Mouse (Mus musculus) intestine, postnatal 0 days (tissue): ENCODE results near the gene Tmprss4. TPM values are rescaled to one million over a fixed set of nuclear protein-coding genes. Genes with fewer than 3 reads are reported as not detected.

ENCODE experiments used
- ATAC-seq: fragments of 200-750 bp; cut with Nextera tagmentation; 2 replicates; pipeline ENCODE4 v1.8.0; 2017; ENCODE audit warnings: mild to moderate bottlenecking, moderate TSS enrichment, moderate library complexity
- H3K27ac ChIP-seq: fragments of 300-500 bp; sonication (generic); 2 replicates; pipeline ENCODE4 v1.5.1; 2014; ENCODE audit warnings: mild to moderate bottlenecking, low read depth, low read length, moderate library complexity
- H3K27me3 ChIP-seq: fragments of 300-500 bp; sonication (generic); replicated peaks from 2 replicates; pipeline ENCODE4 v1.6.1; 2014; ENCODE audit warnings: low read length, mixed read lengths; ENCODE audit not compliant: control insufficient read depth, insufficient read depth
- H3K36me3 ChIP-seq: fragments of 300-500 bp; sonication (generic); 2 replicates; pipeline ENCODE4 v1.6.1; 2014; ENCODE audit warnings: mild to moderate bottlenecking, moderate library complexity; ENCODE audit not compliant: control insufficient read depth, insufficient read depth
- H3K4me1 ChIP-seq: fragments of 300-500 bp; sonication (generic); replicated peaks from 2 replicates; pipeline ENCODE4 v1.6.1; 2014; ENCODE audit warnings: antibody characterized with exemption, low read length, mixed read lengths; ENCODE audit not compliant: control insufficient read depth, insufficient read depth
- H3K4me2 ChIP-seq: fragments of 300-500 bp; sonication (generic); replicated peaks from 2 replicates; pipeline ENCODE4 v1.6.1; 2014; ENCODE audit warnings: low read depth, mild to moderate bottlenecking, moderate library complexity
- H3K4me3 ChIP-seq: fragments of 300-500 bp; sonication (generic); 2 replicates; pipeline ENCODE4 v1.5.1; 2014; ENCODE audit warnings: low read depth, low read length
- H3K9ac ChIP-seq: fragments of 300-500 bp; sonication (generic); 2 replicates; pipeline ENCODE4 v1.6.1; 2014; ENCODE audit warnings: mild to moderate bottlenecking, low read depth, low read length
- H3K9me3 ChIP-seq: fragments of 300-500 bp; sonication (generic); 2 replicates; pipeline ENCODE4 v1.6.1; 2016; ENCODE audit warnings: mixed run types; ENCODE audit not compliant: control insufficient read depth
- CTCF ChIP-seq: sonication (generic); IDR thresholded peaks from 2 replicates; pipeline ENCODE4 v1.5.1; 2016; ENCODE audit warnings: low read depth, mild to moderate bottlenecking, control low read depth, antibody characterized with exemption, moderate library complexity
- WGBS: fragments of 180-500 bp; shearing (Covaris S2); extraction: QIAGEN DNeasy Blood & Tissue Kit; methylation state at CpG from one replicate; pipeline ENCODE4 v1.1.7; 2014; 5-methylcytosine and 5-hydroxymethylcytosine counted together
- polyA plus RNA-seq: library from polyadenylated mRNA; unstranded; fragments of >200 nt; fragmentation: Nextera tagmentation; extraction: Ambion mirVana; gene quantifications from 2 replicates; pipeline ENCODE4 v1.2.1, GENCODE M21; 2015

Gene Tmprss4
- polyA plus RNA-seq, 1 experiment from 2014 or later: 70.6 TPM

- Histone ChIP-seq H3K9ac (no peak overlapping the region), H3K36me3 (no peaks in the 10 kb centered on the region), H3K27ac (no peak overlapping the region), H3K4me3 (no peak overlapping the region), H3K4me1 (no peaks in the 10 kb centered on the region; the same call in 1 of the 2 replicates), H3K4me2 (no peak overlapping the region), H3K9me3 (no peaks in the 10 kb centered on the region), H3K27me3 (peaks cover 65% of the 10 kb centered on the region)
- no peak for ATAC-seq
- 34% methylated on average over 7 of the region's 7 CpGs for WGBS
- TF ChIP-seq CTCF: no peak
Observed at GRCm38 (mm10) chr9:45136442-45137169, 67.3 kb downstream of the Tmprss4 start.

GRCm38 (mm10) chr9:45133484-45134310 lies 70.2 kb downstream of the Tmprss4 start:
- Histone ChIP-seq H3K4me2 (peak overlapping the region; percentile 17; the same call in 1 of the 2 replicates), H3K27ac (peak overlapping the region; percentile 5; the same call in 1 of the 2 replicates), H3K9ac (no peak overlapping the region), H3K27me3 (peaks cover 38% of the 10 kb centered on the region), H3K36me3 (no peaks in the 10 kb centered on the region), H3K4me1 (no peaks in the 10 kb centered on the region; the same call in 1 of the 2 replicates), H3K4me3 (no peak overlapping the region), H3K9me3 (no peaks in the 10 kb centered on the region)
- WGBS: 7% methylated on average over 5 of the region's 5 CpGs
- ATAC-seq: peak; percentile 88
- peak; percentile 90 for TF ChIP-seq CTCF

- peaks cover 7% of the 10 kb centered on the region for H3K27me3 ChIP-seq
- H3K4me1 ChIP-seq: no peaks in the 10 kb centered on the region
- H3K36me3 ChIP-seq: no peaks in the 10 kb centered on the region
- H3K9ac ChIP-seq: no peak overlapping the region
- whole genome bisulfite sequencing: 83% methylated on average over 3 of the region's 3 CpGs
- no peak overlapping the region for H3K4me3 ChIP-seq
- no peak overlapping the region for H3K4me2 ChIP-seq
- no peak for TF ChIP-seq CTCF
- no peak for ATAC-seq
- H3K27ac ChIP-seq: no peak overlapping the region
- no peaks in the 10 kb centered on the region for H3K9me3 ChIP-seq
Observed at GRCm38 (mm10) chr9:45130119-45130518, 73.8 kb downstream of the Tmprss4 start.

GRCm38 (mm10) chr9:45126941-45127340 lies 77.0 kb downstream of the Tmprss4 start:
- no peak overlapping the region for H3K27ac ChIP-seq
- WGBS: 54% methylated on average over 7 of the region's 7 CpGs
- no peak overlapping the region for H3K4me2 ChIP-seq
- H3K9me3 ChIP-seq: no peaks in the 10 kb centered on the region
- ATAC-seq: no peak
- H3K4me3 ChIP-seq: no peak overlapping the region
- H3K4me1 ChIP-seq: peaks cover 3% of the 10 kb centered on the region; the same call in 1 of the 2 replicates
- H3K27me3 ChIP-seq: no peaks in the 10 kb centered on the region
- no peaks in the 10 kb centered on the region for H3K36me3 ChIP-seq
- no peak overlapping the region for H3K9ac ChIP-seq
- no peak for TF ChIP-seq CTCF

DNA sequence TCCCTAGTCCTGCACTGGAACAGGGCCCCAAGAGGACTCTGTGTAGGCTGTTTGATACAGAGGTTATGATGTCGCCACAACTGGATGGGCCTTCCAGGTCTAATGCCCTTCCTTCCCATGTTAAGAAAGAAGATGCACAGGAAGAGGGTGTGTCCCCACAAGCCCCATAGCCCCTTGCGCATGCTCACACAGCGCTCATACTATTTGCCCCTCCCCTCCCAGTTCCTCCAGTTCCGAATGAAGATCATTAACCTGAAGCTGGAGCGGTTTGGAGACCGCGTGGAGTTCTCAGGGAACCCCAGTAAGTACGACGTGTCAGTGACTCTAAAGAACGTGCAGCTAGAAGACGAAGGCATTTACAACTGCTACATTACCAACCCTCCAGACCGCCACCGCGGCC lies 78.7 kb downstream of the Tmprss4 start:
- ATAC-seq: no peak

More for the DNA sequence above, 78.7 kb downstream of the Tmprss4 start:
- WGBS: 82% methylated on average over 14 of the region's 14 CpGs
- peaks cover 5% of the 10 kb centered on the region; the same call in 1 of the 2 replicates for H3K4me1 ChIP-seq
- H3K27ac ChIP-seq: no peak overlapping the region
- no peak for TF ChIP-seq CTCF
- no peaks in the 10 kb centered on the region for H3K27me3 ChIP-seq
- H3K9ac ChIP-seq: no peak overlapping the region
- H3K36me3 ChIP-seq: no peaks in the 10 kb centered on the region
- H3K4me2 ChIP-seq: no peak overlapping the region
- no peaks in the 10 kb centered on the region for H3K9me3 ChIP-seq
- H3K4me3 ChIP-seq: no peak overlapping the region

Other genes starting within 250 kb of the Tmprss4 start
- 12.7 and 12.9 TPM in 2 replicates for gene Ube4a, start 238.5 kb downstream of the Tmprss4 start, polyA plus RNA-seq
- 0.61 and 0.78 TPM in 2 replicates for gene Cd3g, start 223.7 kb downstream of the Tmprss4 start, polyA plus RNA-seq
- gene Cd3d, start 222.3 kb downstream of the Tmprss4 start, polyA plus RNA-seq: 0.51 and 0.95 TPM in 2 replicates
- 0.37 and 0.74 TPM in 2 replicates for gene Cd3e, start 194.5 kb downstream of the Tmprss4 start, polyA plus RNA-seq
- gene Mpzl2, start 164.3 kb downstream of the Tmprss4 start, polyA plus RNA-seq: 9.1 and 11.0 TPM in 2 replicates
- 6.5 and 7.5 TPM in 2 replicates for gene Mpzl3, start 148.9 kb downstream of the Tmprss4 start, polyA plus RNA-seq
- gene Jaml, start 124.9 kb downstream of the Tmprss4 start, polyA plus RNA-seq: 221 and 255 TPM in 2 replicates
- gene Scn2b, start 86.3 kb downstream of the Tmprss4 start, polyA plus RNA-seq: 0.96 and 1.1 TPM in 2 replicates
- gene Scn4b, start 65.7 kb downstream of the Tmprss4 start, polyA plus RNA-seq: 0.04 TPM in 1 of 2 replicates, not detected in the other
- 0.48 and 1.0 TPM in 2 replicates for gene BC049352, start 22.1 kb downstream of the Tmprss4 start, polyA plus RNA-seq
- gene Il10ra, start 65.1 kb upstream of the Tmprss4 start, polyA plus RNA-seq: 1.2 TPM in 2 replicates
- gene Tmprss13, start 115.0 kb upstream of the Tmprss4 start, polyA plus RNA-seq: 0.04 TPM in 1 of 2 replicates, not detected in the other
- 54.5 and 57.2 TPM in 2 replicates for gene Fxyd6, start 166.1 kb upstream of the Tmprss4 start, polyA plus RNA-seq
- 1.2 and 1.7 TPM in 2 replicates for gene Fxyd2, start 195.6 kb upstream of the Tmprss4 start, polyA plus RNA-seq
- 0.08 and 0.09 TPM in 2 replicates for gene Dscaml1, start 222.5 kb upstream of the Tmprss4 start, polyA plus RNA-seq